Mouse (Mus musculus) lung, adult 18-20 months (tissue): ENCODE measurements at regions not wholly inside any gene's neighbourhood (a gene's known extent, or its start where the extent isn't known, plus 50 kb on each side); places are given as distances from the start of the nearest gene placed in this dataset.

Experiments
- DNase-seq, 2 experiments: peaks; one replicate each; pipeline ENCODE4 v3.0.0; 2022; ENCODE audit warnings: mixed read lengths in 2 of 2

DNA sequence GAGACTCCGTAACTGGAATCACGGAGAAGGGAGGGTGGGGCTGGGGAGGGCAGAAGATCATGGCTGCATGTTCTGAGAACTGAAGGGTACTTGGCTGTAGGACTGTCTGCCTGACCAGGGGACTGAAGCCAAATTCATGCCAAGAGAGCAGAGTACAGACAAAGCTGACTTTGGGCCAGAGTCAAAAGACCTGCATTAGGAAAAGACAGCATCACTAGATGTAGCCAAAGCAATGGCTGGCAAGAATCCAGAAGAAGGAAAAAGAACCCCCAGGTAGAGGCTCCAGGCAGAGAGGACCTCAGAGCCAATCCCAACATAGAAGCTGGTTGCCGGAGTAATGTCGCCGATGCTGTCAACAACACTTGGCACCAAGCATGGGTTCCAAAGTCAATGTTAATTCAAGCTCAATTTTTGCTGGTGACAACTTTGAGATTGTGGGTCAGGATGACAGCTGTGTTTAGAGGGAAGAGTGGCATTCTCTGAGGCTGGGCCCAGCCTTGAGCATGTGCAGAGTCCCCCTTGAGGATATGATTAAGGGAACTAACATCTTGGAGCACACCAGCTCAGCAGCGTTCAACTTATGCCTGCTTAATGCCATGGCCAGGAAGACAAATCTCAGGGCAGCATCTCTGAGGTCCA lies 124.7 kb downstream of the Erv3 start:
- DNase-seq: no peak

DNA sequence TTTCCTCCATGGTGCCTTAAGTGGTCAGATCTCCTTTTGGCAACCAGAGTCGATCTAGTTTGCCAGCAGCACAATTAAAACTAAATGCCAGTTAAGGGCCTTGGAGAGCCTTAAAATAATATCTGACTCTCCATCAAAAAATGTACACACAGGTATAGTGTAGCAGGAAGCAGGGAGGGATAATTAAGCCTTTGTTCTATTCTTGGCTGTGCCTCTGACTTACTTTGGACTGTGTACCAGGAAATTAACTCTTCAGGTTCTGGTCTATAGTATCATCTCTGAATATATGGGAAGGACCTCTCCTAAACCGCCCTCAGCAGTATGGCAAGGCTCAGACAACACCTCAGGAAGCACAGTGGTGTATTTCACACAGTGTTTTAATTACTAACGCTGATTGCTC lies 133.0 kb downstream of the Erv3 start:
- DNase-seq: no peak

DNA sequence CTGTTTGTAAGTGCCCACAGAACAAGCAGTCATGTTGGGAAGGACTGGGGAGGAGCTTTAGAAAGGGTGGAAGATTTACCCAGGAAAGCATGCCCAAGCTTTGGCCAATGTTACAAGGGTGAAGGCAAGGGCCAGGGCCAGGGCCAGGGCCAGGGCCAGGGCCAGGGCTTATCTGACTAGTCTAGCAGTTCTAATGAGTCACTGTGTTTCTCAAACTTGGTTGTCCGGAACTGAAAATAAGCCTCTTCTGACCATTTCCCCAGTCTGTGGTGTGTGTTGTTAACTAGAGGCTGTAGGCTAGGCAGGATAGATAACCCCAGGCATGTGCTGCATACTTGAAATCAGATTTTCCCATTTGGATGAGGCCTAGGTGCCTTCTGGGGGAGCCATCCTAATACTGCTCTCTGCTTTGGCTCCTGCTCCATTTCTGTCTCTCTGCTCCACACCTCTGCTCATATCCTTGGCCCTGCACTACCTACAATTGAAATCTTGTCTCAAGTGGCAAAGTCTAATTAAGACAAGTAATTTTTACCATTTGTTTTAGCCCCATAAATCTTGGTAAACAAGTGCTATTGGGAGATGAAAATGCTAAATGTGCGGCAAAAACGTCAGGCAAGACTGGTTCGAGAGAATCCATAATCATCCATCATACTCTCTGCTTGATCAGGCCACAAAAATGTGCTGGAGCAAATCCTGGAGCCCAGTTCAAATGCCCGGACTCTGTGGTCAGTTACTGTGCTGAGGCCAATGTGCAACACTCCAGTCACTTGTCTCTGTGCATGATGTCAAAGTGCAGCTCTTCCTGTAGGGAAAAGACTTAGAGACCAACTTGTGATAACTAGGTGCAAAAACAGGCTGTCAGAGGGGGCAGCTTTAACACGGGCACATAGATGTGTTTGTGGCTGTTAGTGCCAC lies 137.7 kb downstream of the Erv3 start:
- DNase-seq: no peak

DNA sequence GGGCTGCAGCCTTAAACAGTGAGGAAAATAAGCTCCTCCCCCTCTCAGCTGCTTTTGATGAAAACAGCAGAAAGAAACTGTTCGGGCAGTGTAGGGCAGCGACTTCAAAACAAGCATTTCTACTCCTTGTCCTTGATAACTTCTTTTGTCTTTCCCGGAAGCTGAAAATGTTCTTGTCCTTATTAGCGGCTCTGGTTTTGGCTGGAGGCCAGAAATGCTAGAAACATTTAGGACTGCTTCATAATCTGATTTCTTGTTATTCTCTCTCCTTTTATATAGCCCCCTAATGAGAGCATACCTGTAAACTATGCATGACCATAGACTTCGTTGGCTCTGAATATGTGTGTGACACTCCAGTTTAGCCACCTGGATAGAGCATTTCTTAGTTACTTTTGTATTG lies 142.0 kb downstream of the Erv3 start:
- no peak for DNase-seq

DNA sequence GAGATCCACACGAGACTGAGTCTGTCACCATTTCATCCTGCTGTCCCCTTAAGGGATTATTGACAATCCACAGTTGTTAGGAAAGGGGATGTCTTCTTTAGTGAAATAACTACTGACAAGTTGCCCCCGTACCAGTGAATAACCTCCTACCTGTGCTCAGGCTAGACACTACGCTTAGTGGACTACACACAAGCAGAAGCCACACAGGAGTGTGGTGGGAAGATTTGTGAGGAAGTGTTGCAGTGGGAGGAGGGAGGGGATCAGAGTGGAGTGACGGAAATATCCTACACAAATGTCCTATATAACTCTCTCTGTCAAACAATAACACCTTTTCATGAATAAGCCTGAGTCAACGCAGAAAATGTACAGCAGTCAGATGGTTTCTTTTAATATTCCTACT lies 142.7 kb downstream of the Erv3 start:
- no peak for DNase-seq

DNA sequence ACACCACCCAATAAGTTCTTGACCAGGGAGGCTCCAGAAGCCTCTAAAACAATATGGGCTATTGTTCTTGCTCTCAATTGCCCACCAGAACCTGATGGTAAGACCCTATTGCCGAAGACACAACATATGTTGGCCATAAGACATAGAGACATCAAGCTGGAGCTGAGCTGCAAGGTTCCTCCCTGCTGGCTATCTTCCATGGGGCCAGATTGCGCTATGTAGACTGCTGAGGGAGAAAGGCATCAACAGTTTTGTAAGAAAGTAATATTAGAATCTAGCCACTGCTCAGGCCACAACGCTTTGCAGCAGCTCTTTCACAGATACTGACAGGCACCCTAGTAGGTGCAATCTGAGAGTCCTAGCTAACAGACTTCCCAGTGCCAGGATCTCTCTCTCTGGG lies 144.2 kb downstream of the Erv3 start:
- no peak for DNase-seq

DNA sequence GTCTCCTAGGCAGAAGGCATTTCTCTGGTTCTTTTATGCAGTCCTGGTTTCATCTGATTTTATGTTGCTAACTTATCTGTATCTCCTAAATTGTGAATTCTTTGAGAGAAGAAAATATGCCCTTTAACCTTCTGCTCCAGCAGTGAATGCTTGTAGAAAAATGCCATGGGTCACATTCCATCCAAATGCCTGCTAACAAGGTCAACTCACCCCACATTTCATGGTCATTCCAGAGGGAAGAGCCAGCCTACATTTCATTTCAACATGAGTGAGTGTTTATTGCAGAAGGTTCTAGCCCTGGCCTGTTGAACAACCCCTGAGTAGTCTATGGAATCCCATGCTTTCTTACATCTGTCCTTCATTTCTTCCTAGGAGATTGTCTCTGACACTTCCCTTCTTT lies 147.7 kb downstream of the Erv3 start:
- no peak for DNase-seq

DNA sequence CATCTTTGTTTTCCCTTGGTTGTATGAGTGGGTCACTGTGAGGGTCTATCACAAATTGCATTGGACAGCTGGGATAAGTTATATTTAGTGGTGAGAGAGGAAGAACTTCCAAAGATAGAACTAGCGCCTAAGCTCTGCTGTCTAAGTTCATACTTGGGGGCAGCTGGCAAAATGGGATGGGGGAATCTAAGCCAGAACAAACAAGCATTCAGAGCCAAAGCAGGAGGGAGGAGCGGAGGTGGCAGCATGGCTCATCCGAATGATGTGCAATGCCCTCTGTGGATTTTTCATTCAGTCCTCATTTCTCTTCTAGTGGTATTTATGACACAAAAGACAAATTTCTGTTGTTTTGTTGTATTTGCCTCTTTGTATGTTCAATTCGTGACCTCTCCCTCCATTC lies 144.5 kb upstream of the Adra1d start:
- no peak for DNase-seq

DNA sequence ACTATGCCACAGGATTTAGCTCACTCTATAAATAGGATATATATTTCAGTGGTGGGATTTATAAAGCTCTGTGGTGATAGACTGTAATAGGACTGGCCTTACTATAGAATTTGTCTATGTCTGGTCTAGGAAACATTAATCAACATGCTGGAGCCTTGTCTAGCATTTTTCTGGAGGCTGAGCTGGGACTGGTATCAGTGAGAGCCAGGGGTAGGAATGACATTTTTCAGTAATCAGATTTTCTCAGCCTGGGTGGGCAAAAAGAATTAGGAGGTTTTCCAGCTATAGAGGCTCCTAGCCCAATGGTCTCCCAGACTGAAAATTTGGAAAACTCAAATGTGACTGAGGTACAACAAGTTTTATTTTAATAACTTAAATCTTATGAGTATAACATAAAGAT lies 142.3 kb upstream of the Adra1d start:
- no peak for DNase-seq

DNA sequence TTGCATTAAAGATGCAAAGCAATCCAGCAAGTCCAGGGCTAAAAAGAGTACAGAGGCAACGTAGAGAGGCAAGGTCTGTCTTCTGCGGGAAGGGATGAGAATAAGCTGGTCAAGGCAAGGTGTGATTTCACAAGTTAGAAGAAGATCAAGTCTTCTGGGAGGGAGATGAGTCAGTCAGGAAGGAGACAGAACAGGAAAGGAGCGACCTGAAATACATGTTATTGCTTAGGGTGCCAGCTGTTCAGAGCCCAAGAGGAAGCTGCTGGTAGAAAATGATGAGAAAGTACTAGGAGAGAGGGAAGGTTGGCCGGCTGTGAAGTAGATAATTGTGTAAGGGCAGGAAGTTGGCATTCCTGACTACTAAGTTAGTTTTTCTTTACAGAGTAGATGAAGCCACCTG lies 140.1 kb upstream of the Adra1d start:
- DNase-seq: no peak

DNA sequence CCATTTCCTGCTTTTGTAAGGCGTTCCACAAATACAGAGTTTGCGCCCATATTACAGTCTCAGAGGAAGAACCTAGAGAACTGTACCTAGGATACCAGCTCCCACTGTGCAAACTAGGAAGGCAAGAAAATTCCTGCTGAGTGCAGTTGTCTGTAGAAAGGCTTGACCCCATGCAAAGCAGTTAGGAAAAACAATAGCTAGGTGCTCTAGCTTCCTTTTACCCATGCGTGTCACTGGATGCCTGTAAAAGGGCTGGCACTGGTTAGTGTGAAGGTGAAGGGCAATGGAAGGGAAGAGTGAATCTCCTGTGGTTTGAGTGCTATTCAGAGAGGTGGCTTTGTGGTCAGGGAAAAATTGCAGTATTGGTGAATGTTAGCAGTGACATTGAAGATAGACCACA lies 137.7 kb upstream of the Adra1d start:
- no peak for DNase-seq

DNA sequence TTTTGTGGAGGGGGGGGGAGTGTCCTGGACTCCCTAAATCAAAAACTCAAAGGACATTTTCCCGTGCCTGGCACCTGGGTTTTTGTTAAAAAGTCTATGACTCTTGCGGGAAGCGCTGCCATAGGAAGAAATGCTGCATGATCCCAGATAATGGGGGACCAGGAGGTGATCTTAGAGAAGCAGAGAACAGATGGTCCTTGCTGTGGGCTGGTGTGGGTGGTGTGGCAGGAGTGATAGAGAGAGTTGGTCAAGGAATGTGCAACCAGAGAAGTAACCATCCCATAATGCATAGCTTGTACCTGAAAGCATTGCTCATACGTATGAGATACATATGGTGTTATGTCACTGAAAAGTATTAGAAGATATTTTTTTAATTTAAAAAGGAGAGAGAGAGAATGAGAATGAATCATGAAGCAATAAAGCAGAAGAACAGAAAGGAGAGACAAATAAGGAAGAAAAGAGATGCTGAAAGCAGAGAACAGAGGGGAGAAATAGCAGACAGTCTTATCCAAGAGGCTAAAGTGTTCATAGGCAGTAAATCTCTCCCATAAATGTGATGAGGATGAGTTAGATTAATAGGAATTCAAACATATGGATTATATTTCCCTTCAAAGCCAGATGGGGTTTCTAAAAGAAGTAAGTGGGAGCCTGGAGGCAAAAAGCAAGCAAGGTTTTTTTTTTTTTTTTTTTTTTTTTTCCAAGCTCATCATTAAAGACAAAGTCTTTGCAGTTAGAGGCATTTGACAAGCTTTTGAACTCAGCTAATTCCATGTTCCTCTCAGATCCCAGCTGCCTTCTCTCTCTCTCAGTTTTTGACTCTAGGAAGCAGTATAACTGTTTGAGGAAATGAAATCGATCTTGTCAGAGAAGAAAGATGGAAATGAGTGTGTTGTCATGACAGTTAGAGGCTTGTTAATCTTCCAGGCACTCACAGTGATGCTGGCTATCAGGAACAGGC lies 136.2 kb upstream of the Adra1d start:
- DNase-seq: no peak

DNA sequence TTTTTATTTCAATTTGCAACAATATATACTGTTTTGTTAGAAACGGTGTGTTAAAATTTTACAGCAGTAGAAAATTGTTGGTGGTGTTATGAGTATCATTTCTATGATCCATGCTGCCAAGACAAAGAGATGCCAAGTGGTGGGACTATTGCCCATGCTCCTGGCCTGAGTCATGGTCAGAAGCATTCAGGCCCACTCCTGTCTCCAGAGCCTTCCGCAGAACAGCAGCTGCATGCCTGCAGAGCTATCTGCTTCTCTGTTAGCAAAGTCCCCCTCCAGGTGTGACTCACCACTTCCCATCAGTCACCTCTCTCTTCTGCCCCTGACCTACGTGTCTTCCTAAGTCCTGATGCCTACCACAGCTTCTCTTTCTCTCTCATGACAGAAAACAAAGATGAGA lies 134.2 kb upstream of the Adra1d start:
- no peak for DNase-seq

DNA sequence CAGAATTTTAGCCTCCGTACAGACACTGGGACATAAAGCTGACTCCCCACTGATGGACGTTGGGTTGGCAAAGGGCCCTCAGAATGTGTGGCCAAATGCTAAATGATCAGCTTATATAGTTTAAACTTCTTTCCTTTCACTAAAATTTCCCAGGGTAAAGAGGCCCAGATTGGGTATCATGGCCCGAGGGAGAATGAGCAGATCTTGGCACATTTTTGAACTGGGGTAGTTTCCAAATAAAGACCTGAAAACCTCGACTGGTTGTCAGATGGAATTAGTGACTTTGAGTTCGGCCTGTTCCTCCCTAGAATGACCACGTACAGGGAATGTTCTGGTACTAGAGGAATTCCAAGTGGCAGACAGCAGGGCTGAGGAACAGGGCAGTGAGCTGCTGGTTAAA lies 127.9 kb upstream of the Adra1d start:
- DNase-seq: no peak

DNA sequence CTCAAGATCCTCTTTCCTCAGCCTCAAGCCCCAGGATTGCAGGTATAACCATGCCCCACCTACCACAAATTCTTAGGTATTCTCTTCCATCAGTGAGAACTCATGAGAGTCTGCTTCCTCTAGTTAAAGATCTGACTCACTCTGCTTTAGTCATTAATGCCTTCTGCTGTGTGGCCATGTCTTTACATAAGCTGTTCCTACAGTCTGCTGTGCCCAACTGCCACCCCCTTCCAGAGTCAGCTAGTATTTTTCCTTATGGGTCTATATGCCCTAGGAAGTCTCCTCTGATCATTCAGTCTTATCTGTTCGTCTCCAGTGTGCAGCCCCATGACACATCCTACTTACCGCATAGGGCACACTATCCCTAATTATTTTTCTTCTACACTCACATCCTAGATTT lies 126.2 kb upstream of the Adra1d start:
- DNase-seq: no peak

DNA sequence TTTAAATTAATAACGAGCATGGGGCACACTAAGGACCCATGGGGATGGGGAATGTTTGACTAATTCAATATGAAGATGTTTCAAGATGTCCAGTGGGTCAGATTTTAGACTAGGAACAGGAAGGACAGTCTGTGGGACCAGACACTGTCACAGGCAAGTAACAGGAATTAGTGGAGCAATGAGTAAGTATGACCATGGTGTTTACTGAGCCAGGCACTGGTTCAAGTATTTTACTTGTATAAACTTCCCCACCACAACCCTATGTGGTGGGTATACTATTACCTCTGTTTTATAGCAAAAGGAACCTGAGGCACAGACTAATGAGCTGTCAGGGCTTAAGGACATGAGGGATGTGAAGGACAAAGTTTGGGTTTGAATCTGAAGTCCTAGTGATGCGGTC lies 125.4 kb upstream of the Adra1d start:
- no peak for DNase-seq

DNA sequence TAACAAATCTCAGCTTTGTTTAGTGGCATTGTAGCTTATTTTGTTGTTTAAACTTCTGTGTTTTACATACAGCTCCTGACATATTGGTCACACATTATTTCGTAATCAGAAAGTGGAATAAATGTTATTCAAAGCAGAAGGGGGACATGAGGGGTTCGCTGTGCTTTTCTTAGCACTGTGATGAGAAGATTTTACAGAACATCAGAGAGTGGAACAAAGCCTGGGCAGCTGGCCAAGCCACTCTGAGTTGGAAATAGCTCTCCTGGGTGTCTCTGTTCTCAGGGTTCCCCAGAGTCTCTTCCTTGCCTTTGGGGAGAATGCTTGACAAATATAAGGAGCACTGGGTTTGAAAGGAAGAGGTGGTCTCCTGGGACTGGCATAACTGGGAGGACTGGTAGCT lies 124.7 kb upstream of the Adra1d start:
- no peak for DNase-seq

DNA sequence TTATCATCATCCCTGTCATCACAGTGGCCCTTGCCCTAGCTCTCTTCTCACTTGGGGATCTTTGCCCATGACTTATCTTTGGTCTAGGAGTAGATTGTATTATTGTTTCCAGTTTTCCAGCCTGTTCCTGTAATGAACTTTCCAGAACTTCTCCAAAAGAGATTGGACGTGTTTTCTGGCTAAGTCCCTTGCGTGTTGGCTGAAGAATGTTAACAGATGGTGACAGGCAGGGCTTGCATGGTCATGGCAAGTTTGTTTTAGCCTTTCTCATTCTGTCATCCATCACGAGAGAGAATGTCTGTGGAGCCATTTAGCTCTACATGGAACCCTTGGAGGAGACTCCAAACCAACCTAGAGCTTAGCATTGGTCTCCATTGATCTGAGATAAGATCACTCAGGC lies 123.2 kb upstream of the Adra1d start:
- DNase-seq: peak in 1 of 2 experiments; percentile 3

DNA sequence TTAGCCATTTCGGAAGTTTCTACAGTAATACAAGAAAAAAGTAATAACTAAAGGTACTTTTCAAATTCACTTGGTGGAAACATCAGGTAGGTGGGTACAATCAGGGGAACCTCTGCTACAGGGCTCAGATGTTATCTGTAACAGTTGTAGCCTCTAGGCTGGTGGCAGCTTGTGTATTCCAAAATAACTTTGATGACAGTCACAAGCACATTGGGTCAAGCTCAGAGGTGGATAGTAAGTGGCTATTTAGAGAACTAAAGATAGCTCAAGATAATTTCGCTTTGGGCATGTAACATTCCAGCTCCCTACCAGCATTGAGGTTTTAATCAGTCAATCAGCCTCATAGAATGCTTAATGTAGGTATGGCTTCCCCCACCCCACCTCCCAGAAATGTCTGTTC lies 121.7 kb upstream of the Adra1d start:
- no peak for DNase-seq

DNA sequence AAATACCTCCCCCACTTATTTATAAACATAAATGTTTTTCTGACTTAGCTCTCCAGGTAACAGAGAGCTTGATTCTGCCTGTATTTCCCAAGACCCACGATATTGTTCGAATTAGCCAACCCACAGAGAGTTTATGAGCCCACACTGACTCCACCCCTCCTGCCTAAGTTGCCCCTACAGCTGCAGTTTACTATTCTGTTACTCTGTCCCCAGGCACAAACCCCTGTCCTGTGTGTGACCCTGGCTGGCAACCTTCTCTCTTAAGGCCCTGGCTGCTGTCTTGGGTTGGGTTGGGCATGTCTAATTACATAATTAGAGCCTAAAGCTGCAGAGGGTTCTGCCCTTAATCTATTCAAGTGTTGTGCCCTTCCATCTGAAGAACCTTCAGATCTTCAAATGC lies 116.4 kb upstream of the Adra1d start:
- no peak for DNase-seq

DNA sequence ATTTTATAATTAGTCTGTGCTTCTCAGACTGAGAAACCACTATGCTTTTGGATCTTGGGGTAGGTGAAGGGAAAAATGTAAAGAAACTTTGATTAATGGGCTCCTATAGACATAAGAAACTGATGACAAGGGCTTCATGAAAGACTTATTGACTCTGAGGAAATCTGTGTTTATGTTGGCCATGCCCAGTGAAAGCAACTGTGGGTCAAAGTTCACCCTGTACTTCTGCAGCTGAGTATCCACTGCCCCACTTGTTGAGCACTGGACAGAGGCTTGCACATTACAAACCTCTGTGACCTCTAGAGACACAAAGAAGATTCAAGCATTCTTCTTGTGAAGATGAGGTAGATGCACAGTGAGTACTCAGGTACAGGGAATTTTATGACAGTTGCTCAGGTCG lies 114.7 kb upstream of the Adra1d start:
- DNase-seq: no peak

DNA sequence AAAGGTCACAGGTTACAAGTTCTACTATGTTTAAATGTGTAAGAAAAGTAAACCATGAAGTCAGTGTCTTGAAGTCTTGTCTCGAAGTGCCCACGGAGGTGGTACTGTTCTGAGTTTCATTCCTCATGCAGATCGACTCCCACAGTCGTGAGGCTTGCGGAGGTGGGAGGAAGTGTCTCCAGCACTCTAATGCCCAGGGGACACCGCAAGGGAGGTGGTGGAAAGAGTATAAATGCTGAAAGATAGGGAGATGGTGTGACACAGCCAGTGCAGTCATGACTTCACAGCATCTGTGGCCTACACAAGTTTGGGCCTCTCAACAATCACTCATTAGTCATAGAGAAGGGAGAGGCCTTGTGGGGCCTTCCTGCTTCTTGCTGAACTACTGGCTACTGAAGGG lies 112.8 kb upstream of the Adra1d start:
- no peak for DNase-seq

DNA sequence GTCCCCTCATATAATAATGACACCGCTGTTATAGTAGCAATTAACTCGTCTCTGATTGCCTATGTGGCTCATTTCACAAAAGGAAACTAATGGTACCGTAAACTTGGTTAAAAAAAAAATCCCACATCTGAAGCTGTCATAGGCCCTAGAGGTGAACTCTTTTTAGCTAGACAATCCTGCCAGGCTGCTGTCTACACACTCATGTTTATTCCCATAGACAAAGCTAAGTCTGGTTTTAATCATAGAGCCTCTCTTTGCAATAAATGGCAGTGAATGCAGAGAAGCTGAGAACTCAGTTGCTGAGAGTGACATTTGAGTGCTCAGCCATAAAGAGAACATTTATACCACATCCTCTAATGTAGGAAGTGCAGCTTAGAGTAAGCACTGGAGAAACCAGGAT lies 111.3 kb upstream of the Adra1d start:
- no peak for DNase-seq

DNA sequence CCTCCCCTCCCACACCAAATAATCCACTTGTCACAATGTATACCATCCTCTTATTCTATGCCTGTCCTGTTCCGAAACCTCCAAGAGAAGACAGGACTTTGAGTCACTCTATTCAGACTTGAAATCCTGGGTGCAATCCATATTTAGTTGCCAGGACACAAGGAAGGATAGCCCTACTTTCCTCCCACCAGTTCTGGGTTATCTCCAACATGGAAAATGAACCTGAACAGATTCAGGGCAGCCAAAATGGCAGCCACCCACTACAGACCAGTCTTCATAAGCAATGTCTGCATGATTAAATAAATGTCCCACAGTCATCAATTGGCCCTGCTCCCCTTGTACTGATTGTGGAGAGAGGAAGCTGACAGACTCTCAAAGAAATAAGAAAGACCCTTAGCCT lies 110.6 kb upstream of the Adra1d start:
- no peak for DNase-seq
